8 mouse cellular contexts compared by ENCODE assay signal in genomic region chr4:43492821-43493185, GRCm38 (mm10). TPM values are rescaled to one million over a fixed set of nuclear protein-coding genes. Genes with fewer than 3 reads are reported as not detected.
DNase-seq lines count a peak whose midpoint lies in the region; ATAC-seq and TF ChIP-seq lines count a peak whose summit lies in the region.

Gene Ccdc107 (plus strand): TSS chr4:43492900.

- peaks cover 20% of the 10 kb centered on the region for H3K4me1 ChIP-seq in hindbrain, embryonic 13.5 days (replicated peaks)

- H3K27me3 ChIP-seq in Patski = no peaks in the 10 kb centered on the region
- no peaks in the 10 kb centered on the region for H3K27me3 ChIP-seq in hindbrain, embryonic 13.5 days

- in situ Hi-C loops in Patski (cut with MboI; ENCODE audit: low pct_unique_long_range_greater_than_20kb) = no loop called here

- 0% methylated on average over 25 of the region's 25 CpGs for WGBS in hindbrain, embryonic 13.5 days

- peak within 1 kb of the TSS; percentile 91 for H3K27ac ChIP-seq in hindbrain, embryonic 13.5 days

- CTCF ChIA-PET in Patski (lab: Charles Lee) = interaction anchor here (1.2 to 1.8 kb wide), 3 partner anchors 14 to 70 kb away, joined by 3 to 5 read pairs (median 3); partner anchors contain the start of genes Creb3 and Tln1

- H3K36me3 ChIP-seq in hindbrain, embryonic 13.5 days = peaks cover 3% of the 10 kb centered on the region; the same call in 1 of the 2 replicates

- no peak for TF ChIP-seq CTCF in Patski (IDR thresholded peaks at IDR 0.05)

- peak within 1 kb of the TSS; percentile 62 for H3K4me2 ChIP-seq in hindbrain, embryonic 13.5 days

- ATAC-seq in Patski = peak; percentile 94
- ATAC-seq in hindbrain, embryonic 13.5 days (ENCODE audit: low FRiP score) = peak; percentile 99

- DNase-seq in Patski (ENCODE audit: low read depth, low spot score) = no peak
- DNase-seq in cerebellum, postnatal 14 days = peak; percentile 89 to 96
- DNase-seq in frontal cortex, postnatal 14 days (ENCODE audit: low spot score in 2 of 2) = peak; percentile 92
- peak; percentile 73 to 84 for DNase-seq in layer of hippocampus, postnatal 25 days (ENCODE audit: extremely low spot score in 1 of 2, low spot score in 1 of 2)
- DNase-seq in lung, postnatal 25 days (ENCODE audit: low spot score) = peak; percentile 95
- peak; percentile 92 for DNase-seq in retina, embryonic 14.5 days (ENCODE audit: low spot score)
- DNase-seq in thymus, postnatal 4 days = peak; percentile 88

- H3K9me3 ChIP-seq in hindbrain, embryonic 13.5 days = no peaks in the 10 kb centered on the region

- H3K9ac ChIP-seq in hindbrain, embryonic 13.5 days = peak within 1 kb of the TSS; percentile 84

- POLR2A ChIA-PET in Patski (lab: Charles Lee) = interaction anchor here (0.6 to 1.0 kb wide), 3 partner anchors 73 to 511 kb away, joined by 3 to 6 read pairs (median 3); no protein-coding TSS in a partner anchor

- peak within 1 kb of the TSS; percentile 65 for H3K4me3 ChIP-seq in hindbrain, embryonic 13.5 days

RNA-seq across cellular contexts. Expression of gene Ccdc107, which starts in this region (rescaled TPM):
- polyA plus RNA-seq in Patski (2021) = 42.8 TPM
- 65.1 and 69.0 TPM in 2 replicates for polyA plus RNA-seq in hindbrain, embryonic 13.5 days (2015; fragmentation: Nextera tagmentation; extraction: Ambion mirVana)
- 10 to 100 TPM; 23.5 to 28.1 TPM for total RNA-seq in layer of hippocampus, postnatal 25 days (2021)
